Mouse (Mus musculus) ES-E14 (cell line): Measurements from ENCODE around the gene Gstp1.

ENCODE experiments used
- CHD2 ChIP-seq: IDR thresholded peaks from 2 replicates; pipeline ENCODE4 v1.6.1; 2014; ENCODE audit warnings: mild to moderate bottlenecking, low read depth, low read length, inconsistent platforms
- HCFC1 ChIP-seq: IDR thresholded peaks from 2 replicates; pipeline ENCODE4 v1.6.1; 2012; ENCODE audit warnings: low read length, inconsistent platforms, borderline replicate concordance; ENCODE audit not compliant: insufficient read depth
- MAFK ChIP-seq: IDR thresholded peaks from 2 replicates; pipeline ENCODE4 v1.6.1; 2014; ENCODE audit warnings: mild to moderate bottlenecking, low read depth, low read length, inconsistent platforms; ENCODE audit not compliant: insufficient read depth
- ZNF384 ChIP-seq: IDR thresholded peaks from 2 replicates; pipeline ENCODE4 v1.6.1; 2012; ENCODE audit warnings: low read depth, low read length, inconsistent platforms

DNA sequence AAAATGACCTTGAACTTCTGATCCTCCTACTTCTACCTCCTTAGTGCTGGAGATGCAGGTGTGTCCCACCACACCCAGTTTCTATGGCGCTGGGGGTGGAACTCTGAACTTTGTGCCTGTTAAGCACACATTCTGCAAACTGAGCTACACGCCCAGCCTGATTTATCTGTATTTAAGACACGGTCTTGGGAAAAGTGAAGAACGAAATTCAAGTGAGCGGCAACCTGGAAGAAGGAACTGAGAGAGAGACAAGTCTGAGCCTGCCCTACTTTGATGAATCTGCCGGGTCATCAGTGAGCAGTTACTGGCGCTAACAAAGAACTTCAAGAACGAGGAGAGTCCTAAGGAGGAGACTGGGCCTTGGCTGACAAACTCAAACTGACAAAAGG, 9.1 kb upstream of the Gstp1 start:
- TF ChIP-seq HCFC1 = no peak
- no peak for TF ChIP-seq CHD2
- TF ChIP-seq MAFK = 0 out of 2 replicates have a peak, but pooled peaks have one; percentile 49
- no peak for TF ChIP-seq ZNF384
